Mouse (Mus musculus) limb, embryonic 14.5 days (tissue): ENCODE data around the gene Gm42669. TPM values are rescaled to one million over a fixed set of nuclear protein-coding genes. Genes with fewer than 3 reads are reported as not detected.
A peak's percentile ranks its signal among the peaks of the same experiment; 100 is the strongest.

Source experiments
- ATAC-seq: fragments of 200-750 bp; cut with Nextera tagmentation; 2 replicates; pipeline ENCODE4 v1.8.0; 2017; ENCODE audit warnings: low read depth, moderate number of reproducible peaks, moderate TSS enrichment; ENCODE audit not compliant: low FRiP score
- DNase-seq: peaks from one replicate; pipeline ENCODE4 v3.0.0-alpha.2; 2015; ENCODE audit warnings: low spot score
- H3K27ac ChIP-seq: fragments of 300-500 bp; sonication (generic); replicated peaks from 2 replicates; pipeline ENCODE4 v1.5.1; 2014; ENCODE audit warnings: low read depth, mild to moderate bottlenecking, low read length, moderate library complexity, mixed read lengths
- H3K27me3 ChIP-seq: fragments of 300-500 bp; sonication (generic); 2 replicates; pipeline ENCODE4 v1.6.1; 2014; ENCODE audit warnings: low read length, mixed read lengths; ENCODE audit not compliant: control insufficient read depth, insufficient read depth
- H3K36me3 ChIP-seq: fragments of 300-500 bp; sonication (generic); 2 replicates; pipeline ENCODE4 v1.6.1; 2014; ENCODE audit warnings: mild to moderate bottlenecking, low read length, moderate library complexity, mixed read lengths; ENCODE audit not compliant: control insufficient read depth, insufficient read depth
- H3K4me1 ChIP-seq: fragments of 300-500 bp; sonication (generic); 2 replicates; pipeline ENCODE4 v1.6.1; 2014; ENCODE audit warnings: antibody characterized with exemption, low read length, mixed read lengths; ENCODE audit not compliant: control insufficient read depth, insufficient read depth
- H3K4me2 ChIP-seq: fragments of 300-500 bp; sonication (generic); replicated peaks from 2 replicates; pipeline ENCODE4 v1.6.1; 2014; ENCODE audit warnings: low read depth, mild to moderate bottlenecking, low read length, moderate library complexity; ENCODE audit not compliant: severe bottlenecking
- H3K4me3 ChIP-seq: fragments of 300-500 bp; sonication (generic); replicated peaks from 2 replicates; pipeline ENCODE4 v1.5.1; 2014; ENCODE audit warnings: low read length
- H3K9ac ChIP-seq: fragments of 300-500 bp; sonication (generic); 2 replicates; pipeline ENCODE4 v1.6.1; 2014; ENCODE audit warnings: mild to moderate bottlenecking, low read depth, low read length, moderate library complexity; ENCODE audit not compliant: severe bottlenecking
- H3K9me3 ChIP-seq: fragments of 300-500 bp; sonication (generic); 2 replicates; pipeline ENCODE4 v1.6.1; 2016; ENCODE audit warnings: low read length; ENCODE audit not compliant: control insufficient read depth
- POLR2A ChIP-seq: fragments of 200-500 bp; IDR thresholded peaks from 2 replicates; pipeline ENCODE4 v1.8.0; 2012; ENCODE audit warnings: inconsistent platforms, mild to moderate bottlenecking, moderate library complexity, borderline replicate concordance; ENCODE audit not compliant: insufficient read depth, insufficient read length; ENCODE audit errors: extremely low read depth
- WGBS: fragments of 180-500 bp; shearing (Covaris S2); extraction: QIAGEN DNeasy Blood & Tissue Kit; methylation state at CpG from one replicate; pipeline ENCODE4 v1.1.7; 2014; 5-methylcytosine and 5-hydroxymethylcytosine counted together
- polyA plus RNA-seq, 2 experiments: library from polyadenylated mRNA; depleted of rRNA in 1 of 2; stranded (reverse) in 1 of 2; unstranded in 1 of 2; fragments of >200 nt; fragmentation: Nextera tagmentation in 1 of 2; extraction: Ambion mirVana in 1 of 2; gene quantifications; 2 replicates each; pipeline versions ENCODE4 v1.2.1 to v1.2.3; 2012 to 2014

Gm42669 gene
- polyA plus RNA-seq, 2 experiments, result 0.25 to 0.78 TPM

GRCm38 (mm10) chr5:107521897-107522296 lies 14.5 kb downstream of the Gm42669 start:
- whole genome bisulfite sequencing, result 75% methylated on average over 7 of the region's 7 CpGs
- no peaks in the 10 kb centered on the region for H3K27me3 ChIP-seq
- no peak overlapping the region for H3K9ac ChIP-seq
- no peak for DNase-seq
- H3K9me3 ChIP-seq, result no peaks in the 10 kb centered on the region
- TF ChIP-seq POLR2A, result no peak
- H3K4me1 ChIP-seq, result no peaks in the 10 kb centered on the region
- no peaks in the 10 kb centered on the region for H3K36me3 ChIP-seq
- no peak overlapping the region for H3K4me2 ChIP-seq
- H3K27ac ChIP-seq, result no peak overlapping the region
- no peak for ATAC-seq
- no peak overlapping the region for H3K4me3 ChIP-seq

GRCm38 (mm10) chr5:107524281-107524680 lies 16.9 kb downstream of the Gm42669 start:
- H3K27me3 ChIP-seq, result no peaks in the 10 kb centered on the region
- TF ChIP-seq POLR2A, result no peak
- H3K36me3 ChIP-seq, result no peaks in the 10 kb centered on the region
- H3K4me1 ChIP-seq, result no peaks in the 10 kb centered on the region
- H3K27ac ChIP-seq, result no peak overlapping the region
- H3K9ac ChIP-seq, result no peak overlapping the region
- no peaks in the 10 kb centered on the region for H3K9me3 ChIP-seq
- 66% methylated on average over 10 of the region's 10 CpGs for WGBS
- H3K4me3 ChIP-seq, result no peak overlapping the region
- DNase-seq, result peak; percentile 11
- no peak for ATAC-seq
- no peak overlapping the region for H3K4me2 ChIP-seq

- no peak for ATAC-seq
- WGBS, result 89% methylated on average over 3 of the region's 3 CpGs
- DNase-seq, result no peak
- no peak for TF ChIP-seq POLR2A
- Histone ChIP-seq H3K4me3 (no peak overlapping the region), H3K9ac (no peak overlapping the region), H3K27me3 (no peaks in the 10 kb centered on the region), H3K4me1 (no peaks in the 10 kb centered on the region), H3K4me2 (no peak overlapping the region), H3K27ac (no peak overlapping the region), H3K36me3 (no peaks in the 10 kb centered on the region), H3K9me3 (no peaks in the 10 kb centered on the region)
Measured at GRCm38 (mm10) chr5:107528856-107529255, 21.4 kb downstream of the Gm42669 start.

GRCm38 (mm10) chr5:107533590-107533989 lies 26.2 kb downstream of the Gm42669 start:
- DNase-seq, result no peak
- no peak for TF ChIP-seq POLR2A
- no peaks in the 10 kb centered on the region for H3K4me1 ChIP-seq
- WGBS, result 67% methylated on average over 2 of the region's 2 CpGs
- no peaks in the 10 kb centered on the region for H3K9me3 ChIP-seq
- no peak overlapping the region for H3K27ac ChIP-seq
- no peaks in the 10 kb centered on the region for H3K27me3 ChIP-seq
- H3K4me2 ChIP-seq, result no peak overlapping the region
- no peaks in the 10 kb centered on the region for H3K36me3 ChIP-seq
- no peak overlapping the region for H3K9ac ChIP-seq
- ATAC-seq, result no peak
- no peak overlapping the region for H3K4me3 ChIP-seq

- DNase-seq, result no peak
- H3K36me3 ChIP-seq, result no peaks in the 10 kb centered on the region
- no peaks in the 10 kb centered on the region for H3K9me3 ChIP-seq
- TF ChIP-seq POLR2A, result no peak
- H3K4me2 ChIP-seq, result no peak within 1 kb of the TSS
- H3K9ac ChIP-seq, result no peak within 1 kb of the TSS
- no peaks in the 10 kb centered on the region for H3K4me1 ChIP-seq
- H3K27ac ChIP-seq, result no peak within 1 kb of the TSS
- 66% methylated on average over 15 of the region's 15 CpGs for WGBS
- no peaks in the 10 kb centered on the region for H3K27me3 ChIP-seq
- no peak within 1 kb of the TSS for H3K4me3 ChIP-seq
- ATAC-seq, result no peak
Measured at GRCm38 (mm10) chr5:107534581-107534980, 27.2 kb downstream of the Gm42669 start, which contains the start of gene 1700028K03Rik. TSS of gene 1700028K03Rik (plus strand) at chr5:107534709.

GRCm38 (mm10) chr5:107541696-107542095 lies 34.3 kb downstream of the Gm42669 start:
- no peaks in the 10 kb centered on the region for H3K36me3 ChIP-seq
- no peak overlapping the region for H3K4me2 ChIP-seq
- no peaks in the 10 kb centered on the region for H3K9me3 ChIP-seq
- no peaks in the 10 kb centered on the region for H3K4me1 ChIP-seq
- no peak overlapping the region for H3K27ac ChIP-seq
- DNase-seq (no peak), ATAC-seq (no peak)
- H3K9ac ChIP-seq, result no peak overlapping the region
- WGBS, result 40% methylated on average over 7 of the region's 7 CpGs
- TF ChIP-seq POLR2A, result no peak
- no peaks in the 10 kb centered on the region for H3K27me3 ChIP-seq
- H3K4me3 ChIP-seq, result no peak overlapping the region
